Mouse (Mus musculus) lung, postnatal 0 days (tissue): ENCODE measurements around the gene Samsn1.

ENCODE experiments used
- CTCF ChIP-seq: IDR thresholded peaks from 2 replicates; pipeline ENCODE4 v1.5.1; 2016; ENCODE audit warnings: antibody characterized with exemption, mild to moderate bottlenecking
- EP300 ChIP-seq: IDR thresholded peaks from 2 replicates; pipeline ENCODE4 v1.6.1; 2016; ENCODE audit warnings: antibody characterized with exemption, mild to moderate bottlenecking, control low read depth

DNA sequence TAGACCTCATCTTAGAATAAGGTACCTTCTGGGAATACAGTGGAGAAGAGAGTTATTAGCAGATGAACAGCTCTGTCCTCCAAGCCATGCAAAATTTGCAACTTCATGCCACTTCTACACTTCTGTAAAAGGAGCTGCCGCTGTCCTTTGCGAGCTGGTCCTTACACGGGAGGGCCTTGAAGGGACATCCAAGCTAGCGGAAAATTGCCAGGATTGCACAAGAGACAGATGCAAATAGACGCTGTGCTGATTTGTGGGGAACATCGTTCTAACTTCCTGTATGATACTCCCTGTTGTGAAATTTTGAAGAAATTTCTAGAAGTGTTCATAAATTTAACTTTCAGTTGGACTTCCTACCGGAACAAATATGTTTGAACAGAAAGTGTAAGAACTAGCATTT, 61.0 kb downstream of the Samsn1 start:
- TF ChIP-seq CTCF, result no peak
- TF ChIP-seq EP300, result no peak
